18 mouse cellular contexts compared by ENCODE assay signal in the genomic region with DNA sequence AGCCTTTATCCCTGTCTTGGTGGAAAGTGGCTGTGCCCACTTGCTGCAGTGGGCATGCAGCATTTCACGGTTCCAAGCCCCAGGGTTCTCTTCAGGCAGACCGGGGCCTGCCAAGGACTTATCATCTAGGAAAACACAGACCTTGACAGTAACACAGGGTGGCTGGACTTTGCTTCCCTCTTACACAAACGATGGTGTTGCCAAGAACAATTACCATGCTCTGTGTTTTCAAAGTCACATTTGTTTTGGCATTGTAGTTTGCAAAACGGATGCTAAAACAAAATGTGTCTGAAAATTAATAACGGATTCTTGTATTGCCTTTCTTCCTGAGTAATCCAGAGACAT. TPM values are rescaled to one million over a fixed set of nuclear protein-coding genes. Genes with fewer than 3 reads are reported as not detected.
A peak's percentile ranks its signal among the peaks of the same experiment; 100 is the strongest.
DNase-seq lines count a peak whose midpoint lies in the region; ATAC-seq lines count a peak whose summit lies in the region.
"Had no signal": no experiment of that assay in that cellular context is flagged by ENCODE, and none has a peak within 500 bp of the region (broad histone marks: within the 10 kb centered on the region; RNA-seq: fewer than 3 reads in every experiment).

No protein-coding gene starts in this region.

- H3K36me3 ChIP-seq in heart, embryonic 12.5 days, result no peaks in the 10 kb centered on the region
- peaks cover 4% of the 10 kb centered on the region; the same call in 1 of the 2 replicates for H3K36me3 ChIP-seq in heart, embryonic 10.5 days
- H3K36me3 ChIP-seq in limb, embryonic 10.5 days, result peaks cover 4% of the 10 kb centered on the region; the same call in 1 of the 2 replicates
- H3K36me3 ChIP-seq: forebrain, embryonic 10.5 days; hindbrain, embryonic 10.5 days; midbrain, embryonic 13.5 days; neural tube, embryonic 12.5 days had no signal

- H3K4me1 ChIP-seq in heart, embryonic 12.5 days (replicated peaks), result peaks cover 47% of the 10 kb centered on the region
- peaks cover 43% of the 10 kb centered on the region for H3K4me1 ChIP-seq in heart, embryonic 10.5 days
- H3K4me1 ChIP-seq in brown adipose tissue, adult 24 weeks (ENCODE audit: control insufficient read depth, insufficient read depth, insufficient read length, low read length), result peaks cover 33% of the 10 kb centered on the region
- peaks cover 87% of the 10 kb centered on the region for H3K4me1 ChIP-seq in limb, embryonic 10.5 days

- peaks cover 9% of the 10 kb centered on the region; the same call in 1 of the 2 replicates for H3K27me3 ChIP-seq in heart, embryonic 12.5 days (replicated peaks)
- H3K27me3 ChIP-seq in heart, embryonic 10.5 days (ENCODE audit: insufficient read depth, poor library complexity, severe bottlenecking), result peaks cover 14% of the 10 kb centered on the region
- H3K27me3 ChIP-seq in limb, embryonic 10.5 days (ENCODE audit: low read depth, poor library complexity, severe bottlenecking), result 0 out of 2 replicates have a peak, but pooled peaks cover 3% of the 10 kb centered on the region
- H3K27me3 ChIP-seq: limb, embryonic 13.5 days had no signal

- H3K9ac ChIP-seq in heart, embryonic 12.5 days, result no peak overlapping the region
- H3K9ac ChIP-seq: forebrain, postnatal 0 days; limb, embryonic 13.5 days; midbrain, embryonic 13.5 days; neural tube, embryonic 12.5 days had no signal

- H3K4me3 ChIP-seq in heart, embryonic 12.5 days, result no peak overlapping the region
- no peak overlapping the region for H3K4me3 ChIP-seq in heart, embryonic 10.5 days
- H3K4me3 ChIP-seq in brown adipose tissue, adult 24 weeks (ENCODE audit: insufficient read depth, low read depth, low read length), result no peak overlapping the region; the same call in 1 of the 2 replicates
- H3K4me3 ChIP-seq in limb, embryonic 10.5 days, result no peak overlapping the region
- H3K4me3 ChIP-seq: forebrain, embryonic 10.5 days; hindbrain, embryonic 10.5 days; limb, embryonic 13.5 days; midbrain, embryonic 13.5 days; neural tube, embryonic 12.5 days had no signal

- DNase-seq in heart, embryonic 10.5 days (ENCODE audit: low spot score), result no peak
- DNase-seq in kidney, adult 18-20 months, result peak; percentile 50
- no peak for DNase-seq in kidney, postnatal 4 days
- no peak for DNase-seq in limb, embryonic 10.5 days (ENCODE audit: low spot score)
- DNase-seq in urinary bladder, adult 2 months (ENCODE audit: low spot score), result no peak
- DNase-seq: cerebellum, adult 2 months; forebrain, postnatal 0 days; lung, adult 18-20 months; lung, postnatal 14 days; spleen, adult 18-20 months; thymus, postnatal 36 days had no signal

- ATAC-seq in heart, embryonic 12.5 days (ENCODE audit: insufficient number of reproducible peaks, low FRiP score), result no peak
- ATAC-seq: forebrain, postnatal 0 days; midbrain, embryonic 13.5 days had no signal

- no peak overlapping the region for H3K4me2 ChIP-seq in heart, embryonic 12.5 days
- H3K4me2 ChIP-seq: limb, embryonic 13.5 days; midbrain, embryonic 13.5 days; neural tube, embryonic 12.5 days had no signal

- no peaks in the 10 kb centered on the region for H3K9me3 ChIP-seq in heart, embryonic 12.5 days (replicated peaks)
- no peaks in the 10 kb centered on the region for H3K9me3 ChIP-seq in heart, embryonic 10.5 days
- no peaks in the 10 kb centered on the region for H3K9me3 ChIP-seq in limb, embryonic 10.5 days (replicated peaks)
- H3K9me3 ChIP-seq: forebrain, embryonic 10.5 days; hindbrain, embryonic 10.5 days; midbrain, embryonic 13.5 days; neural tube, embryonic 12.5 days had no signal

- WGBS in heart, embryonic 12.5 days, result 34% methylated on average over 5 of the region's 5 CpGs
- 44% methylated on average over 5 of the region's 5 CpGs for WGBS in heart, embryonic 10.5 days
- WGBS in limb, embryonic 10.5 days, result 63% methylated on average over 5 of the region's 5 CpGs

- H3K27ac ChIP-seq in heart, embryonic 12.5 days (ENCODE audit: poor library complexity, severe bottlenecking), result 0 out of 2 replicates have a peak overlapping the region, but pooled peaks have one; percentile 54
- H3K27ac ChIP-seq in heart, embryonic 10.5 days, result no peak overlapping the region
- H3K27ac ChIP-seq in brown adipose tissue, adult 24 weeks (replicated peaks; ENCODE audit: low read depth, low read length), result peak overlapping the region; percentile 91
- H3K27ac ChIP-seq in limb, embryonic 10.5 days, result peak overlapping the region; percentile 40; the same call in 1 of the 2 replicates
- H3K27ac ChIP-seq: forebrain, embryonic 10.5 days; hindbrain, embryonic 10.5 days; limb, embryonic 13.5 days; midbrain, embryonic 13.5 days; neural tube, embryonic 12.5 days had no signal

RNA-seq across cellular contexts. Expression of a gene that starts 6.7 kb away (rescaled TPM):
- 8.2 and 8.9 TPM in 2 replicates for polyA plus RNA-seq in heart, embryonic 12.5 days (2016; fragmentation: Nextera tagmentation; extraction: Ambion mirVana)
- 11.0 and 12.8 TPM in 2 replicates for polyA plus RNA-seq in heart, embryonic 10.5 days (2016; fragmentation: Nextera tagmentation; extraction: Ambion mirVana)
- 1.7 and 5.7 TPM in 2 replicates for polyA plus RNA-seq in brown adipose tissue, adult 24 weeks (2012; ENCODE audit: insufficient read depth, insufficient read length, missing spikeins)
- 13.7 and 22.9 TPM in 2 replicates for polyA plus RNA-seq in limb, embryonic 10.5 days (2016; fragmentation: Nextera tagmentation; extraction: Ambion mirVana)
- 19.7 and 20.6 TPM in 2 replicates for polyA plus RNA-seq in urinary bladder, adult 2 months (2012; rRNA removed)
